Mouse (Mus musculus) thymus, postnatal 0 days (tissue): ENCODE measurements at regions not wholly inside any gene's neighbourhood (a gene's known extent, or its start where the extent isn't known, plus 50 kb on each side); places are given as distances from the start of the nearest gene placed in this dataset.

Experiments used
- DNase-seq: peaks from one replicate; pipeline ENCODE4 v3.0.0-alpha.2; 2015; ENCODE audit warnings: low spot score

DNA sequence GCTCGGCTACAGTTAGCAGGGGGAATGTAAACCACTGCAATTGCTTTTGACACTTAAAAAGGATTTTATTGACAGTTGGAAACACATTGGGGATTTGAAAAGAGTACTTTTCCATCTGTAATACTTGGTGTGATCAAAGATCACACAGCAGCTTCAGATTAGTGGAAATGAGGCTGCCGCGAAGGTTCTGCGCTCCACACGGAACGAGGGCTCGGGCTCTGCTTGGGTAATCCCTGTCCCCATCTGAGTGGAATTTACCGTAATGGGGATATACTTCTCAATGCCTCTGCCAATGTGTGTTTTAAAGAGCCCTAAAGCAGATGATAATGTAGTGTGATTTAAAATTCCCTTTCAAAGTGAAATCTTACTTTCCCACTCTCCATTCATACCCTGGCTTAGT is 194.4 kb upstream of the Adamts16 start:
- DNase-seq: no peak

DNA sequence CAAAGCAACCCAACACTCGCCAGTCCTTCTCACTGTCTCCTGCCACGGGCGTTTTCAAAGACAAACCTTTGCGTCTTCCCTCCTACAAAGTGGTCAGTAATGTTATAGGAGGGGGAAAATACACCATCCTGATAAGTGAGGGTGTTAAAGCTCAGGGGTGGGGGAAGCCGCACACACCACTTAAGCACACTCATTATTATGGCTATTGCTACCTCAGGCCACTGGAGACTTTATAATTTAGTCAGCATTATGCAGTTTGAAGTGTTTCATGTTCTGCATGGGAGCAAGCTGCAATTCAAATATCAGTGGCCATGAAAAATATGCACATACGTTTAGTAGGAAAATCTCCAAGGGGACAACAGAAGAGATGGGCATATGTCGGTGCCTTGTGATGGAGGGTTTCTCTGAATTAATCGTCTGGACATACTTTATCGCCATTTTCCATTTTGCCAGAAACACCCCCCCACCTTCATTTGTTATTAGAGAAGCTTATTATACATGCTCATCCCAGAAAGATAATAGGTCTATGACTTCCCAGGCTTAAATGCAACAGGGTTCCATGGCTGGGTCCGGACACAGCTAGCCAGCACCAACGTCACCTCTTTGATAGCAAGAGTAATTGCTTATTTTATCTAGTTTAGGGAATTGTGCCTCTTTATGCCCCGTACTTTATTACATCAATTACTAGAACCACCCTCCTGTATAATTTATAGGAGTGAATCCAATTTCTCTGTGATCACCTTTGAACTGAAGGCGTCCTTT is 193.5 kb upstream of the Adamts16 start:
- DNase-seq: no peak

DNA sequence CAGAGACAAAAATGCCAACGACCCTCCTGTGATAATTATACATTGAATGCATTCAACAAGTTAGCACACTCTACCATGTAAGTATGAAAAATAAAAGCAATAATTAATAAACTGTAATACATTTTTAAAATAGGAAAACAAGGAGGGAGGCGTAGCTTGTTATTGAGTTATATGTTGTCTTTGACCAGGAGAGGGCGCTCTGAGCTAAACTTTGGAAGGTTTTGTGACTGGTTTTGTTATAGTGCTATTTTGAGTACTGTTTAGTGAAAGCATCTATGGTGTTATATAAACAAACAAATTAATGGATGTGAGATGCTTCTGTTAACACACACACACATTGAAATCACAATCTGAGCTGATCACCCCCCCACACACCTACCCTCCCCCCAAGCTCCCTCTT is 166.6 kb upstream of the Adamts16 start:
- peak; percentile 18 for DNase-seq

DNA sequence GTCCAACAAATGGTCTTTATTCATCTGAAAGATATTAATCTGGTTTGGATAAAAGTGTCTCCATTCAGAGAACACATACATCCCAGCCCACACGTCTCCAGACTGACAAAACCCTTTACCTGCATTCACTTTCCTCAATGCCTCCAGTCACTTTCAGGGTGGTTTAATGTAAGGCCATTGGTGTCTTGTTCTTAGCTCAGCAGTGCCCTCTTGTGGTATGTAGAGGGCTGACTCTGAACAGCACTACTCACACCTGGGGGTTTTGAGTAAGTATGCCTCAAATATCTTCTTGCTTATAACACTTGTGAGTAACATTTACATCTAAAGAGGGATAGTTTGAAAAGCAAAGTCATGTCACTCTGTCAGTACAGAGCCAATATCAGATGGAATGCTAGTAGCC is 164.5 kb upstream of the Adamts16 start:
- DNase-seq: peak; percentile 44

DNA sequence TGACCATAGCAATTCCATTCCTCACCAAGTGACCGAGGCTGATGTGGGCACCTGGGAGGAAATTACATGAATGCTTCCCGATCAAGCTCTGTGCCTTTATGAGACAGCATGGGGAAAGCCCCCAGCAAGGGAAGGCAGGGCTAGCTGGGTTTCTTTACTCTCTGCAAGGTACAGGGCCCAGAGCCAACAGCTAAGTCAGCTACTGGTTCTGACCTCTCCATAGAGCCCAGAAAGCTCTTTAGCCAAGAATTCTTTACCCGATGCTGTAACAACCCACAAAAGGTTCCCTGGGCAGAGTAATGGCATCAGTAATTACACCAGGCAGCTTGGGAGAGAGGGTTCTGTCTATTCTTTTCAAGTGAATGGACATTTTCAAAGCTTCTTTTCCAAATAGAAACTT is 161.9 kb upstream of the Adamts16 start:
- no peak for DNase-seq

DNA sequence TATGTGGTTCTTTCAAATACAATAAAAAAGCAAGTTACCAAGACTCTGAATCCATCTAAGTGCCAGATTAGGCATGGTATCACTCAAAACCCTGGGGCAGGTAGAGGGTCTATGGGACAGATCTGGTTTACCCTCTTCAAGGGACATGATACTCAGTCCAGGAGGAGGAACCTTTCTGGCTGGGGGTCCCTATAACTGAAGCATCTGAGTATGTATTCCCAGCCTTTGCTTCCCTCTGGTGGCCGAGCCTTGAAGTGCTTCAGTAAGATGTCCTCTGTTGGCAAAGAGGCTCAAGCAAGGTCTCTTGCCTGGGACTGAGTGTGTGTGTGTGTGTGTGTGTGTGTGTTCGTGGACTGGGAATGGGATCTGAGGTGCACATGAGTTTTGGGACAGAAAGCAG is 159.7 kb upstream of the Adamts16 start:
- DNase-seq: peak; percentile 49

DNA sequence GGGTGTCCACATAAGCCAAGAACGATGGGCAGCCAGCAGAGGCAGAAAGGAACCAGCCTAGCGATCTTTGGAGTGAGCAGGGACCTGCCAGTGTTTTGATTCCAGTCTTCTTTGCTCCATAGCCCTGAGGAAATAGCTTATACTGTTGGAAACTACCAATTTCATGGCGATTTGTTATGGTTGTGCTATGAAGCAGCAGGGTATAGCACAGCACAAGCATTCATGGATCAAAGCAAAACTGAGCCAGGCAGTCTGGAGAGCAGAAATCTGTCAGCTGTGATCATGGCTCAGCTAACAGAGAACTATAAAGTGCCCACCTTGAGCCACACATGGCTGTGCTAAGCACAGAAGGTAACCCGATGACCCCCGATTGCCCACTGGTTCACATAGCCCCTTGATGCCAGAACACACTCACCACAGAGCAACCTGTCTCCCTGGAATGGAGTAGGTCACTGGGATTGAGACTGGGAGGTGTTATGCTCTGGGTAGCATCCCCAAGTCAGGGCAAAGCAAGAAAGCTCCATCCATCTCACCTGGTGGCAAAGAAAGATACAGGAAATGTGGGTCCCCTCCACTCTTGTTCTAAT is 158.9 kb upstream of the Adamts16 start:
- no peak for DNase-seq

DNA sequence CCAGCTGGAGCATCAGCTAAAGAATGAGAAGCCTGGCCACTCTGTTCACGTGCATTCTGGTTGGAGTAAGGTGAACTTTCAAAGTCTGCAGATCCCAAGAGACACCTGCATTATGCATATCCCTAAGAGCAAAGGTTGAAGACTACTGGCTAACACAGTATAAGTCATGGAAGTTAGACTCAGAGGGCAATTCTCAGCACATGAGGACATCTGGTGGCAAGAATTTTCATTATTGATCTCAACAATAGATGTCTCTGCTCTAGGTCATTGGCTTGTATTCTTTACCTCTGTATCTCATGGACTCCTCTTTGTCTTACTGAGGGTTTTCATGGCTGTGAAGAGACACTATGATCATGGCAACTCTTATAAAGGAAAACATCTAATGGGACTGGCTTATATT is 151.9 kb upstream of the Adamts16 start:
- DNase-seq: no peak

DNA sequence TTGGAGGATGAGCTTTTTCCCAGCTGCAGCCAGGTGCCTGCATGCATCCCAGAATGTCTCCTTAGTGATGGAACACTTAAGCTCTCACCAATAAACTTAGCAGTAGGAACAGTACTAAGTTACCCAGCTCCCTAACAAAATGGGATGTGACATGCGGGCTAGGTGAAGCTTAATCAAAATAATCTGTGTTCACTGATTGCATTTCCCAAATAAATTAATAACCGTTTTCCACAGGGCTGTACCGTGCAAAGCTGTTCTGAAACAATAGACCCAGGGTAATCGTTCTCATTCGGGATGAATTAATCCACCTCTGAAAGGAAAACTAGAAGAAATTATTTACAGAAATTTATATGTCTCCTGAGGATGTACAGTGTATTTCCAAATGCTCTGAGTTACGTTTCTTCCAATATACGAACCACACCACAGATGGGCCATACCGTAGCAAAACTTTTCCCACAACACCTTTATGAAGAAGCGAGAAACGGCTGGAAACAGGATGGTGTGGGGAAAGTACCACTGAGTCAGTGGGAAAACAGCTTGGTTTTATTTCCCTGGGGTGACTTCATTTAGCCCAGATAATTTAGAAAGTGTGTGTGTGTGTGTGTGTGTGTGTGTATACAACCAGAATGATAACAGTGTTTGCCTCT is 148.5 kb upstream of the Adamts16 start:
- DNase-seq: no peak

DNA sequence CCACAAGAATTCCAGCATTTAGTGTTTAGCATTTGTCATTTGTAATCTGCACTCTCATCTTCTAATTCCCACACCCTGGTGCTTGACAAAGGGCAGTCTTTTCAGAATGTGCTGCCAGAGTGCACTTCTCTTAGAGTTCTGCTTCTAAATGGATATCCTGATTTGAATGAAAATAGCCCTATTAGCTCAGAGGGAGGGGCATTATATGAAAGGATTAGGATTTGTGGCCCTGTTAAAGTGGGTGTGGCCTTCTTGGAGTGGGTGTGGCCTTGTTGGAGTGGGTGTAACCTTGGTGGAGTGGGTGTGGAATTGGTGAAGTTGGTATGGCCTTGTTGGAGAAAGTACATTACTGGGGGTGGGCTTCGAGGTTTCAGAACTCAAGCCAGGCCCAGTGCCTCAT is 137.7 kb upstream of the Adamts16 start:
- no peak for DNase-seq

DNA sequence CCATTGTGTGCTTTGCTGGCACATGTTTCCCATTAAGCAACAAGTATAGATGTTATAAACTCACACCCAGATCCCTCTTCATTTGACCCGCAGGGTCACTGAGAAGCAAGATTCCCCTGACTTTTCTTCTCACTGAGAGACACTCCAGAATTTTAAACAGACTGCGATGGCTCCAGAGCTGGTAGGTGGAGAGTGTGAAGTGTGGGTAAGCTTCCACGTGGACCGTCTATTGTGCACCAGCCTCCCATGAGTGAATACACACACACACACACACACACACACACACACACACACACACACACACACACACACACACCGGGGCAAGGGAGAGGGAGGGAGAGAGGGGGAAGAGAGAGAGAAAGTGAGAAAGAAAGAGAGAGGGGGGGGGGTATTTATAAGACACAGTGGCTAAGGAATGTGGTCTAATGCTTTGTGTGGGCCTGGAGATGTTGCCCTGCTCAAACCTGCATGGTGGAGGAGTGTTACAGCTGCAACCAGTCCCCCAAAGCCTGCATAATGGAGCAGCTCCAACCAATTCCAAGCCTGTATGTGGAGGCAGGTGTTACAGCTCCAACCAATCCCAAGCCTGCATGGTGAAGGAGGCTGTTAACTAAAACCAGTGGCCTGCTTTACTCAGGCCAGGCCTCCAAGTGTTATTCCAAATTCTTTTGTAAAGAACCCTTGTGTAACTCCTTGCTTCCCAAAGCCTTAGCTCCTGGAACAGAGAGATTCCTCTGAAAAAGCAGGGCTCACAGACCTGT is 137.1 kb upstream of the Adamts16 start:
- DNase-seq: no peak

DNA sequence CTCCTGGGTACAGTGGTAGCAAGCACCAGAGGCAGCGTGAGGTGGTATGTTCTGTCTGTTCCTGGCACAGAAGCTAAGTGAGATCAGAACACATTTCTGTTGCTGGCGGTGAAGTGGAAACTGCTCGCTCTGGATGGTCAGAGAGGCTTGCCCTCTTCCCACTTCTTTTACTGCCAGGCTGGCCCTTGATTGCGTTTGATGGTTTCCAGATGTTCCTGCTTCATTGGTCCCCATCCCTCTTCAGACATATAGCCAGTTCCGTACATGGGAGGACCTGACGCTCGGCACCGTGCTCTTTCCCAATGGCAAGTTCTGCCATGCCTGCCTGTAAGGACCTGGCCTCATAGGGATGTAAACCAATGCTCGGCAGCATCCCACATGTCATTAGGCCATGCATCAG is 128.0 kb upstream of the Adamts16 start:
- DNase-seq: no peak

DNA sequence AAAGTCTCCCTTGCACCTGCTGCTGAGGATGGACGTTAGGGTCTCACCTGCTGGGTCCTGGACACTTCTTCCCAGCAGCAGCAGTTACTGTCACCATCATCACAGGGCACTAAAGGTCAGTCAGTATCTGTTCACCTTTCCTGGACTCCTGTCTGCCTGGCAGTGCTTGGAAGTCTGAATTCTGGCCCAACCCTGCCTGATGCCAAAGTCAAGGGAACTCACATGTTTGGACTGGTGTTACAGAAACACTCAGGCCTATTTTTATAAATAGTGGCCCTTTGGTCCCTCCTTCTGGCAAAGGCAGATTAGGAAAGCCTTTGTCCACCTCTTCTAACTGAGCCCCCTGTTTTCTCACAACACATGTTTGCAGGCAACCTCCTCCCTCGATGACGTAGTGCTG is 126.2 kb upstream of the Adamts16 start:
- DNase-seq: no peak

DNA sequence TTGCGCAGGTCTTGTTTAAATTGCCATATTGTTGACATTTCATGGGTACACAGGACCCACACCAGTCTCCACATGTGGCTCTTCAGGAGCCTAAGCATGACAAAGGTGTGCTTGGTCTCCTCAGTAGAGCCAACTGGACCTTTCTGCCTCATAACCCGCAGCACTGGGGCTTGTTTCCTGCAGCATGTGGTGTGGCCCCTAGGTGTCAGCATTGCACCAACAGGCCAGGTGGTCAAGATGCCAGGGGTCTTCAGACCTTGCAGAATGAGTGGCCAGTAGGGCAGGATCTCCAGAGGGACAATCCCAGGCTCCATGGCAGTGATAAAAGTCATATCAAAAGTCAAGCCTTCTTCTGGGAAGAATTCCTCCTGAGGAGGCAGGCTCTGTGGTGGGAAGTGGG is 121.8 kb upstream of the Adamts16 start:
- DNase-seq: no peak

DNA sequence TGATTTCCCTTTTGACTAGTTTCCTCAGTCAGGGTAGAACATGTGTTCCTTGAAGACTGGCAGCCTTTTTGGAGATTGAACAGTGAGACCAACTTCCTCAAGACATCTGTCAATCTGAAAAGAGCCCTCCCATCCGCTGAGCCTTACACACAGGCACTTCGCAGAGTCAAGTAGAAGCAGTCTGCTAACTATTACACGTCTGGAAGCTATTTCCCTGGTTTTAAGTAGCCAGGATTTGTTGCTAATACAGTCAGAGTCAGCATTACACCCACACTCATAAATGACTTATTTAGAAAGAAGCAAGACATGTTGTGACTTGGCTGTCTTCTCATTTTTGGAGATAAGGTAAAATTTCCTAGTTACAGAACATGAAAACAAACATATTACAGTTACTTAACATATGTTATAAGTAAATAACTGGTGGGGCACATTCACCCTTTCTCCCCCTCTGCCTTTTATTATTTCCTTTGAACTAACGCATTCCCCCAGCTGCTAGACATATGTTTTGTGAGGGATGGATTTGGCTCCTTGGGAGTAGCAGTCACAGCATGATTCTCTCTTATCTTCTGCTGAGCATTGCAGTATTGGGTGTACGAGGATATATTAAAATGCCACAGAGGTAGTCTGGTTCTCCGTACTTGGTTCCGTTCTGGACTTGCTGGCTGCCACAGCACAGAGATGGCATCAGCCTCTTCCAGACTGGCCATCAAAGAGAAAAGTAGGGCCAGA is 92.9 kb upstream of the Adamts16 start:
- DNase-seq: no peak

DNA sequence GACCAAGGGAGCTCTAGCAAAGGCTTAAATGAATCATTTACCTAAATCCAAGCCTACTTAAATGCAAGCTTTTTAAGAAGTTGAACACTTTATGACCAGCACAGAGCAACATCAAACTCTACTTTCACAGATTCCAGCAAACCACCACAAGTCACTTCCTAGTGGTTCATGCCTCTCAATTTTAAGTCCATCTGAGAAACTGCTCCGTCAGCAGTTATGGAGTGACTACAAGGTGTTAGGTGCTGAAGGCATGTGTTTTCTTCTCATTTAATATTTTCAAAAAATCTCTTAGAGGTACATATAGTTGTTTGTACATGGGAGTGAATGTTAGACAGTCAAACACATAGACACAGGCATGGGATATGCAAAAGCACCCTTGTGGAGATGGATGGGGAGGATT is 72.2 kb upstream of the Adamts16 start:
- no peak for DNase-seq

DNA sequence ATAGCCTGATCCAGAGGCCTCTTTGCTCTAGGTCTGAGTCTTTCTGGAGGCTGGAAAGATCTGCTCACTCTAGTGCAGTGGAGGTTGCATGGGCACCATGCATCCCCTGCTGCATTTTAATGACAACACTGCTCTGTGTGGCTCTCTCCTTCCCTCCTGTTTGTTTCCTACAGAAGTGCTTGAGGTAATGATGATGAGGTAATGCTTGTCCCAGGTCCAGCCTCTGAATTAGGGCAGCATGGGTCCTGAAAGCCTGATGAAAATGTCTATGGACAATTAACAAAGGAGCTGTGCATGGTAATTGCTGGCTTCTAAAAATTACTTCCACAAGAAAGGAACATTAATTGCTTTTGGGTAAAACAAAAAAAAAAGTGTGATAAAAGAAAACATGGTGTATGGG is 69.3 kb upstream of the Adamts16 start:
- no peak for DNase-seq

DNA sequence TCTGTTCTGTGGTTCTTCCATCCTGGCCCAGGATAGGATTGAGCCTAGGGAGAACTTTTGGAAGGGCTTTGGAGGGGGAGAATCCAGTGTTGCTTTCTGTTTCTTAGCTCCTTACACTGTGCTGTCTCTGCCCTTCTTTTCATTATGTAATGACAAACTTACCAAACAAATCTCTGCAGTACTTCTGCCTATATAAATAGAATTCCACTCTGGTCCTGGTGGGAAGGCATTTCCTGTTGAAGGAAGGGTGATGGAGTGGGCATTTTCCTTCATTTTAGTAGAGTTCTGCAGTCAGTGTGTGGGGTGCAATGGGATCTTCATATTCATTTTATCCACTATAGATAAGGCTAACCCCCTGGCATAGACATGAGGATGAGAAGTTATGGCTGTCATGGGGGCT is 63.2 kb upstream of the Adamts16 start:
- no peak for DNase-seq

DNA sequence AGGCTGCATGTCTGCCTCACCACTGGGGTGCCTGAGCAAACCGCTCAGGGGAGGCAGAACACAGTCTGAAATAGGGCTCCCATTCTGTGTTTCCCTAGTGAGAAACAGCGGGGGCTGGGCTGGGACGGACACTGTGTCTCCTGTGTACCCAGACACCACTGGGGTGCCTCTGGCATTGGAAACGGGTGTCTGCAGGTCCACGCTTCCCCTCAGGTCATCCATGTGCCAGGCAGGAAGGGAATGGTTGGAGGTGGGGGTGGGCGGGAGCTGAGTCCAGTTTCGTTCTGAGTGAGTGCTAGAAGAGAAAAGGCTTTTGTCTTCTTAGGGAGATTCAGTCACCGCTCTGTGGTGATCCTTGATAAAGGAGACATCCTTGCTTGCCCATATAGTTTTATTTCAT is 62.2 kb upstream of the Adamts16 start:
- no peak for DNase-seq

DNA sequence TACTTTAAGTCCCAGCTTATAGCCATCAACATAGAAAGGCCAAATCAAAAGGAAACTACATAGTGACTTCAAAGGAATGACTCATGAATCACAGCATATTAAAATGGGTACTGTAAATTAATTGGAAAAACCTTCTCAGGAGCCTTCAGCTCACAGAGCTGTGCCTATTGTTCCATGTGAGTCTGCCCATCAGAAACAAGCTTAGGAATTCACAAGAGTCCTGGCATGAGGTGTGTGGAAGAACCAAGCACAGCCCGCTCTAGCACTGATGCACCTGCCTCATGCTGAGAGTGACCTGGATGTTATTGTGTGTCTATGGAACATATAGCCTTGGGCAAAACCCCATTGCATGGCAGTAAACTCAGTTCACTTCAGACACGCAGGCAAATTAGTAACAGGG is 61.5 kb upstream of the Adamts16 start:
- DNase-seq: no peak

DNA sequence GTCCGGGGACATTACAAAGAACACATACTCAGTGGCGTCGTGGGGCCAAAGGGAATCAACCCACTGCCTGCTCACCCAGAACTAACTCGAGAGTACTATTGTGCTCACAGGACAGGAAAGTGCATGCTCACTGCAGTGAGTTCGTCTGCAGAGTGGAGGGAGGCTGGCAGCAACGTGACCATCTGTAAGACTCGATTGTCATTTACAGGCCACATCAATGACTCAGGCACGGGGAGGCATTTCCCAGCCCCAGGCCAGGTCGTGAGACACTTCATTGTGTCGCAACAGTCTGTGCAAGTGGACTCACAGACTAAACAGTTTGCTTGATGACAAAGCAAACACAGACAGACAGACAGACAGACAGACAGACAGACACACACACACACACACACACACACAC is 61.1 kb upstream of the Adamts16 start:
- no peak for DNase-seq

DNA sequence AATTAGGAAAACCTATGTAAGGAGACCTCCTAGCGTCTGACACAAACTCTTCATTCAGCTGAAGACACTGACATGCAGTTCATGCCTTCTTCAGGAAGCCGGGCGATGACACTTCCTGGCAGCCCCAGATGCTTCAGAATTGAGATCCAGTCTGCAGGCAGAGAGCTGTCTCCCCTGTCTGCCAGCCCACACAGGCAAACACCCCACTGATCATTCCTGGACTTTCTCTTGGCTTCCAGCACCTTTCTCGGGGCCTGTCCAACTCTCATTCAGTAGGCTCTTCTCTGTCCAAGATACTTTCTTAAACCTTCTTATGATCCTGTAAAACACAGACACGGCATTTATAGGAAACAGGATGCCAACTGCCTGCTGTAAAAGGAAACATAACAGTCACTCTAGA is 50.0 kb upstream of the Adamts16 start:
- no peak for DNase-seq
